Mouse (Mus musculus) liver, adult 2 months (tissue): ENCODE data around the gene Ifitm6. TPM values are rescaled to one million over a fixed set of nuclear protein-coding genes. Genes with fewer than 3 reads are reported as not detected.

Experiments used
- DNase-seq: peaks from one replicate; pipeline ENCODE4 v3.0.0-alpha.2; 2011; ENCODE audit warnings: low read depth, low spot score; ENCODE audit errors: extremely low read depth
- H3K27ac ChIP-seq: fragments of 200-500 bp; replicated peaks from 2 replicates; pipeline ENCODE4 v1.5.1; 2012; ENCODE audit warnings: low read depth, mild to moderate bottlenecking, control low read depth, inconsistent platforms, low read length; ENCODE audit not compliant: insufficient read depth
- H3K27me3 ChIP-seq: fragments of 200-500 bp; 2 replicates; pipeline ENCODE4 v1.6.1; 2012; ENCODE audit warnings: mild to moderate bottlenecking, moderate library complexity, low read length, inconsistent platforms; ENCODE audit not compliant: control insufficient read depth, insufficient read depth
- H3K36me3 ChIP-seq: fragments of 200-500 bp; 2 replicates; pipeline ENCODE4 v1.6.1; 2012; ENCODE audit warnings: low read length, inconsistent platforms; ENCODE audit not compliant: control insufficient read depth, insufficient read depth
- H3K4me1 ChIP-seq: fragments of 200-500 bp; 2 replicates; pipeline ENCODE4 v1.6.1; 2011; ENCODE audit warnings: low read length; ENCODE audit not compliant: control insufficient read depth, insufficient read depth
- H3K4me3 ChIP-seq: fragments of 200-500 bp; 2 replicates; pipeline ENCODE4 v1.5.1; 2011; ENCODE audit warnings: low read depth, mild to moderate bottlenecking, control low read depth, low read length, moderate library complexity; ENCODE audit not compliant: insufficient read depth
- H3K79me2 ChIP-seq: fragments of 200-500 bp; 2 replicates; pipeline ENCODE4 v1.6.1; 2012; ENCODE audit warnings: inconsistent platforms, mild to moderate bottlenecking, low read length, moderate library complexity; ENCODE audit not compliant: control insufficient read depth, insufficient read depth
- H3K9ac ChIP-seq: fragments of 200-500 bp; 2 replicates; pipeline ENCODE4 v1.6.1; 2012; ENCODE audit warnings: low read depth, mild to moderate bottlenecking, control low read depth, inconsistent platforms, low read length
- CTCF ChIP-seq: fragments of 200-500 bp; IDR thresholded peaks from 2 replicates; pipeline ENCODE4 v1.5.1; 2011; ENCODE audit warnings: low read depth, low read length, control low read depth
- POLR2A ChIP-seq: fragments of 200-500 bp; IDR thresholded peaks from 2 replicates; pipeline ENCODE4 v1.6.1; 2011; ENCODE audit warnings: low read length, control low read depth; ENCODE audit not compliant: insufficient read depth; ENCODE audit errors: extremely low read depth
- WGBS: fragments of 180-500 bp; shearing (Covaris S2); methylation state at CpG from one replicate; pipeline ENCODE4 v1.1.7; 2018; 5-methylcytosine and 5-hydroxymethylcytosine counted together
- polyA plus RNA-seq: library from polyadenylated mRNA; depleted of rRNA; stranded (reverse); fragments of >200 nt; gene quantifications from 2 replicates; pipeline ENCODE4 v1.2.3, GENCODE M21; 2012
- total RNA-seq: library from RNA; depleted of rRNA; stranded (reverse); fragments of >200 nt; gene quantifications from 2 replicates; pipeline ENCODE4 v1.2.3, GENCODE M21; 2014

The Ifitm6 gene
- total and polyA plus RNA-seq, 2 experiments = 0.83 to 1.7 TPM

- H3K9ac ChIP-seq = no peak overlapping the region
- no peak for DNase-seq
Measured at GRCm38 (mm10) chr7:141055785-141056184, 38.1 kb upstream of the Ifitm6 start.

DNA sequence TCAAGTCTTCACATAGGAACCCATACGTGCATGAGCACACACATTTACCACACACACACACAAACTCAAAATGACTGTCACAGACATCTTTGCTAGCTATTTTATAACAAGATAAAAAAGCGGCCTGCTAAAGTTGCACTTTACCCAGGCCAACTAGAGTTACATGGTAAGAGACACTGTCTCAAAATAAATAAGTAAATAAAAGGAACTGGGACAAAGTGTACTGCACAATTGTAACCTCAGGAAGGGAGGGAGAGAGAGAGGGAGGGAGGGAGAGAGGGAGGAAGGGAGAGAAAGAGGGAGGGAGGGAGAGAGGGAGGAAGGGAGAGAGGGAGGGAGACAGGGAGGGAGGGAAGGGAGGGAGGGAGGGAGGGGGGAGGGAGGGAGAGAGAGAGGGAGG lies 34.7 kb upstream of the Ifitm6 start:
- Histone ChIP-seq H3K27me3 (no peaks in the 10 kb centered on the region), H3K9ac (peak overlapping the region; percentile 76), H3K4me3 (peak overlapping the region; percentile 33; the same call in 1 of the 2 replicates), H3K36me3 (no peaks in the 10 kb centered on the region), H3K79me2 (no peaks in the 10 kb centered on the region), H3K27ac (peak overlapping the region; percentile 97), H3K4me1 (peaks cover 13% of the 10 kb centered on the region)
- TF ChIP-seq POLR2A (no peak), CTCF (no peak)
- DNase-seq = peak; percentile 92
- 23% methylated on average over 2 of the region's 2 CpGs for WGBS

More at GRCm38 (mm10) chr7:141055785-141056184, 38.1 kb upstream of the Ifitm6 start:
- Histone ChIP-seq H3K36me3 (no peaks in the 10 kb centered on the region), H3K4me1 (peaks cover 7% of the 10 kb centered on the region), H3K79me2 (no peaks in the 10 kb centered on the region), H3K27me3 (peaks cover 5% of the 10 kb centered on the region), H3K27ac (no peak overlapping the region), H3K4me3 (no peak overlapping the region)
- TF ChIP-seq POLR2A (no peak), CTCF (peak; percentile 16; the same call in 1 of the 2 replicates)
- WGBS = 68% methylated on average over 4 of the region's 4 CpGs

DNA sequence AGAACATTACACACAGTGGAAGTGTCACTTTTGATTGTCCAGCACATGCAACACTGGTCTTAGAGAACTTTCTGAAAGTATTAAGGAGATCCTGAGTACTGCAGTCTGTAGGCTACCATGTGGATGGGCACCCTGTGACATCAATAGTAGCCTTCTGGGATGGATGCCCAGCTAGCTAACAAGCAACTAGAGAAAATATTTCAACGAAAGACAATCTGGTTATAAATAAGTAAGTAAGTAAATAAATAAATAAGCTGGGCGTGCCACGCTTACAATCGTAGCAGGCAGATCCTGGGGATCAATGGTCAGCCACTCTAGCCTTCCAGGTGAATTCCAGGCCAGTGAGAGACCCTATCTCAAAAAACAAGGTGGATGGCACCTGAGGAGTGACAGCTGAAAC lies 34.3 kb upstream of the Ifitm6 start:
- peak; percentile 82 for DNase-seq
- Histone ChIP-seq H3K27me3 (no peaks in the 10 kb centered on the region), H3K4me1 (peaks cover 15% of the 10 kb centered on the region), H3K79me2 (no peaks in the 10 kb centered on the region), H3K27ac (peak overlapping the region; percentile 97), H3K4me3 (peak overlapping the region; percentile 44), H3K36me3 (no peaks in the 10 kb centered on the region), H3K9ac (peak overlapping the region; percentile 76)
- 17% methylated on average over 4 of the region's 4 CpGs for WGBS
- TF ChIP-seq POLR2A (no peak), CTCF (no peak)

- H3K79me2 ChIP-seq = no peaks in the 10 kb centered on the region
- H3K27me3 ChIP-seq = no peaks in the 10 kb centered on the region
- DNase-seq = peak; percentile 91
- peaks cover 15% of the 10 kb centered on the region for H3K4me1 ChIP-seq
- TF ChIP-seq POLR2A (peak; percentile 20; the same call in 1 of the 2 replicates), CTCF (no peak)
- H3K27ac ChIP-seq = peak overlapping the region; percentile 97
- H3K36me3 ChIP-seq = no peaks in the 10 kb centered on the region
- peak overlapping the region; percentile 44; the same call in 1 of the 2 replicates for H3K4me3 ChIP-seq
- WGBS = 21% methylated on average over 17 of the region's 17 CpGs
- H3K9ac ChIP-seq = peak overlapping the region; percentile 73
Measured at GRCm38 (mm10) chr7:141051060-141051685, 33.4 kb upstream of the Ifitm6 start.

- TF ChIP-seq POLR2A = no peak
- TF ChIP-seq CTCF = no peak
- Histone ChIP-seq H3K27ac (peak overlapping the region; percentile 32), H3K4me1 (peaks cover 15% of the 10 kb centered on the region), H3K4me3 (no peak overlapping the region), H3K36me3 (no peaks in the 10 kb centered on the region), H3K79me2 (no peaks in the 10 kb centered on the region), H3K9ac (no peak overlapping the region), H3K27me3 (no peaks in the 10 kb centered on the region)
- WGBS = 61% methylated on average over 2 of the region's 2 CpGs
- no peak for DNase-seq
Measured at GRCm38 (mm10) chr7:141049326-141049725, 31.6 kb upstream of the Ifitm6 start.
